Mouse (Mus musculus): ENCODE results near the gene Ttc28. TPM values are rescaled to one million over a fixed set of nuclear protein-coding genes. Genes with fewer than 3 reads are reported as not detected.

The Ttc28 gene
- polyA plus RNA-seq, 1 experiment from 2014 or later = 9.0 TPM

- ATAC-seq (ENCODE audit: insufficient read depth, low FRiP score) = no peak
- peaks cover 7% of the 10 kb centered on the region for H3K4me1 ChIP-seq (ENCODE audit: control insufficient read depth, insufficient read depth, low read length)
- no peak overlapping the region for H3K27ac ChIP-seq (ENCODE audit: low read length)
- H3K9me3 ChIP-seq (replicated peaks; ENCODE audit: control insufficient read depth, low read length) = no peaks in the 10 kb centered on the region
- no peaks in the 10 kb centered on the region for H3K27me3 ChIP-seq (ENCODE audit: control insufficient read depth, insufficient read depth, low read length)
- H3K36me3 ChIP-seq (ENCODE audit: control insufficient read depth, insufficient read depth, low read length) = no peaks in the 10 kb centered on the region
- no peak overlapping the region for H3K4me2 ChIP-seq (ENCODE audit: low read depth, low read length)
- no peak overlapping the region for H3K4me3 ChIP-seq (replicated peaks; ENCODE audit: low read length)
- WGBS = 64% methylated on average over 7 of the region's 7 CpGs
- no peak overlapping the region for H3K9ac ChIP-seq (ENCODE audit: low read length)
Measured at GRCm38 (mm10) chr5:111037123-111037748, 157.6 kb downstream of the Ttc28 start.

GRCm38 (mm10) chr5:111039771-111040170 lies 160.2 kb downstream of the Ttc28 start:
- 67% methylated on average over 6 of the region's 6 CpGs for WGBS
- no peak overlapping the region for H3K27ac ChIP-seq (ENCODE audit: low read length)
- no peaks in the 10 kb centered on the region; the same call in 1 of the 2 replicates for H3K4me1 ChIP-seq (ENCODE audit: control insufficient read depth, insufficient read depth, low read length)
- H3K4me3 ChIP-seq (replicated peaks; ENCODE audit: low read length) = no peak overlapping the region
- H3K9ac ChIP-seq (ENCODE audit: low read length) = no peak overlapping the region
- no peaks in the 10 kb centered on the region for H3K27me3 ChIP-seq (ENCODE audit: control insufficient read depth, insufficient read depth, low read length)
- H3K36me3 ChIP-seq (ENCODE audit: control insufficient read depth, insufficient read depth, low read length) = no peaks in the 10 kb centered on the region
- no peak for ATAC-seq (ENCODE audit: insufficient read depth, low FRiP score)
- H3K9me3 ChIP-seq (replicated peaks; ENCODE audit: control insufficient read depth, low read length) = no peaks in the 10 kb centered on the region
- H3K4me2 ChIP-seq (ENCODE audit: low read depth, low read length) = no peak overlapping the region

- no peak overlapping the region for H3K9ac ChIP-seq (ENCODE audit: low read length)
- no peaks in the 10 kb centered on the region for H3K27me3 ChIP-seq (ENCODE audit: control insufficient read depth, insufficient read depth, low read length)
- 76% methylated on average over 5 of the region's 5 CpGs for WGBS
- no peaks in the 10 kb centered on the region for H3K9me3 ChIP-seq (replicated peaks; ENCODE audit: control insufficient read depth, low read length)
- ATAC-seq (ENCODE audit: insufficient read depth, low FRiP score) = no peak
- H3K36me3 ChIP-seq (ENCODE audit: control insufficient read depth, insufficient read depth, low read length) = no peaks in the 10 kb centered on the region
- H3K27ac ChIP-seq (ENCODE audit: low read length) = no peak overlapping the region
- peaks cover 10% of the 10 kb centered on the region for H3K4me1 ChIP-seq (ENCODE audit: control insufficient read depth, insufficient read depth, low read length)
- no peak overlapping the region for H3K4me2 ChIP-seq (ENCODE audit: low read depth, low read length)
- no peak overlapping the region for H3K4me3 ChIP-seq (replicated peaks; ENCODE audit: low read length)
Measured at GRCm38 (mm10) chr5:111041952-111042351, 162.3 kb downstream of the Ttc28 start.

- no peak for ATAC-seq (ENCODE audit: insufficient read depth, low FRiP score)
- Histone ChIP-seq H3K4me2 (ENCODE audit: low read depth, low read length) (no peak overlapping the region), H3K9me3 (replicated peaks; ENCODE audit: control insufficient read depth, low read length) (no peaks in the 10 kb centered on the region), H3K27ac (ENCODE audit: low read length) (no peak overlapping the region), H3K4me1 (ENCODE audit: control insufficient read depth, insufficient read depth, low read length) (peaks cover 20% of the 10 kb centered on the region), H3K27me3 (ENCODE audit: control insufficient read depth, insufficient read depth, low read length) (no peaks in the 10 kb centered on the region), H3K9ac (ENCODE audit: low read length) (no peak overlapping the region), H3K4me3 (replicated peaks; ENCODE audit: low read length) (no peak overlapping the region), H3K36me3 (ENCODE audit: control insufficient read depth, insufficient read depth, low read length) (no peaks in the 10 kb centered on the region)
- 57% methylated on average over 7 of the region's 7 CpGs for WGBS
Measured at GRCm38 (mm10) chr5:111044193-111044592, 164.6 kb downstream of the Ttc28 start.

GRCm38 (mm10) chr5:111046359-111046758 lies 166.8 kb downstream of the Ttc28 start:
- Histone ChIP-seq H3K36me3 (ENCODE audit: control insufficient read depth, insufficient read depth, low read length) (no peaks in the 10 kb centered on the region), H3K9ac (ENCODE audit: low read length) (no peak overlapping the region), H3K4me1 (ENCODE audit: control insufficient read depth, insufficient read depth, low read length) (peaks cover 20% of the 10 kb centered on the region), H3K4me2 (ENCODE audit: low read depth, low read length) (no peak overlapping the region), H3K27ac (ENCODE audit: low read length) (no peak overlapping the region), H3K9me3 (replicated peaks; ENCODE audit: control insufficient read depth, low read length) (no peaks in the 10 kb centered on the region), H3K4me3 (replicated peaks; ENCODE audit: low read length) (no peak overlapping the region), H3K27me3 (ENCODE audit: control insufficient read depth, insufficient read depth, low read length) (no peaks in the 10 kb centered on the region)
- ATAC-seq (ENCODE audit: insufficient read depth, low FRiP score) = no peak
- 81% methylated on average over 6 of the region's 6 CpGs for WGBS

- WGBS = 36% methylated on average over 14 of the region's 14 CpGs
- Histone ChIP-seq H3K4me3 (replicated peaks; ENCODE audit: low read length) (no peak overlapping the region), H3K36me3 (ENCODE audit: control insufficient read depth, insufficient read depth, low read length) (no peaks in the 10 kb centered on the region), H3K27me3 (ENCODE audit: control insufficient read depth, insufficient read depth, low read length) (no peaks in the 10 kb centered on the region), H3K4me1 (ENCODE audit: control insufficient read depth, insufficient read depth, low read length) (peaks cover 20% of the 10 kb centered on the region), H3K9me3 (replicated peaks; ENCODE audit: control insufficient read depth, low read length) (no peaks in the 10 kb centered on the region), H3K27ac (ENCODE audit: low read length) (no peak overlapping the region), H3K9ac (ENCODE audit: low read length) (no peak overlapping the region), H3K4me2 (ENCODE audit: low read depth, low read length) (0 out of 2 replicates have a peak overlapping the region, but pooled peaks have one; percentile 4)
- no peak for ATAC-seq (ENCODE audit: insufficient read depth, low FRiP score)
Measured at GRCm38 (mm10) chr5:111046841-111047476, 167.4 kb downstream of the Ttc28 start.

- no peak overlapping the region for H3K9ac ChIP-seq (ENCODE audit: low read length)
- H3K27me3 ChIP-seq (ENCODE audit: control insufficient read depth, insufficient read depth, low read length) = no peaks in the 10 kb centered on the region
- peaks cover 20% of the 10 kb centered on the region for H3K4me1 ChIP-seq (ENCODE audit: control insufficient read depth, insufficient read depth, low read length)
- WGBS = 64% methylated on average over 5 of the region's 5 CpGs
- no peaks in the 10 kb centered on the region for H3K9me3 ChIP-seq (replicated peaks; ENCODE audit: control insufficient read depth, low read length)
- H3K36me3 ChIP-seq (ENCODE audit: control insufficient read depth, insufficient read depth, low read length) = no peaks in the 10 kb centered on the region
- H3K4me2 ChIP-seq (ENCODE audit: low read depth, low read length) = no peak overlapping the region
- ATAC-seq (ENCODE audit: insufficient read depth, low FRiP score) = no peak
- no peak overlapping the region for H3K27ac ChIP-seq (ENCODE audit: low read length)
- no peak overlapping the region for H3K4me3 ChIP-seq (replicated peaks; ENCODE audit: low read length)
Measured at GRCm38 (mm10) chr5:111048036-111048435, 168.4 kb downstream of the Ttc28 start.

- 80% methylated on average over 4 of the region's 4 CpGs for WGBS
- Histone ChIP-seq H3K4me3 (replicated peaks; ENCODE audit: low read length) (no peak overlapping the region), H3K27ac (ENCODE audit: low read length) (no peak overlapping the region), H3K9ac (ENCODE audit: low read length) (no peak overlapping the region), H3K4me2 (ENCODE audit: low read depth, low read length) (no peak overlapping the region), H3K4me1 (ENCODE audit: control insufficient read depth, insufficient read depth, low read length) (peaks cover 30% of the 10 kb centered on the region), H3K9me3 (replicated peaks; ENCODE audit: control insufficient read depth, low read length) (no peaks in the 10 kb centered on the region), H3K36me3 (ENCODE audit: control insufficient read depth, insufficient read depth, low read length) (no peaks in the 10 kb centered on the region), H3K27me3 (ENCODE audit: control insufficient read depth, insufficient read depth, low read length) (no peaks in the 10 kb centered on the region)
- ATAC-seq (ENCODE audit: insufficient read depth, low FRiP score) = no peak
Measured at GRCm38 (mm10) chr5:111049584-111049983, 170.0 kb downstream of the Ttc28 start.

GRCm38 (mm10) chr5:111050135-111050534 lies 170.5 kb downstream of the Ttc28 start:
- Histone ChIP-seq H3K36me3 (ENCODE audit: control insufficient read depth, insufficient read depth, low read length) (no peaks in the 10 kb centered on the region), H3K4me1 (ENCODE audit: control insufficient read depth, insufficient read depth, low read length) (peaks cover 36% of the 10 kb centered on the region), H3K9ac (ENCODE audit: low read length) (no peak overlapping the region), H3K27me3 (ENCODE audit: control insufficient read depth, insufficient read depth, low read length) (no peaks in the 10 kb centered on the region), H3K4me2 (ENCODE audit: low read depth, low read length) (no peak overlapping the region), H3K4me3 (replicated peaks; ENCODE audit: low read length) (no peak overlapping the region), H3K9me3 (replicated peaks; ENCODE audit: control insufficient read depth, low read length) (no peaks in the 10 kb centered on the region), H3K27ac (ENCODE audit: low read length) (no peak overlapping the region)
- WGBS = 61% methylated on average over 9 of the region's 9 CpGs
- no peak for ATAC-seq (ENCODE audit: insufficient read depth, low FRiP score)
